Mouse (Mus musculus) thymus, postnatal 14 days (tissue): ENCODE data around the gene Tmem9.

ENCODE experiments used
- DNase-seq: peaks from one replicate; pipeline ENCODE4 v3.0.0; 2021

Gene Tmem9

DNA sequence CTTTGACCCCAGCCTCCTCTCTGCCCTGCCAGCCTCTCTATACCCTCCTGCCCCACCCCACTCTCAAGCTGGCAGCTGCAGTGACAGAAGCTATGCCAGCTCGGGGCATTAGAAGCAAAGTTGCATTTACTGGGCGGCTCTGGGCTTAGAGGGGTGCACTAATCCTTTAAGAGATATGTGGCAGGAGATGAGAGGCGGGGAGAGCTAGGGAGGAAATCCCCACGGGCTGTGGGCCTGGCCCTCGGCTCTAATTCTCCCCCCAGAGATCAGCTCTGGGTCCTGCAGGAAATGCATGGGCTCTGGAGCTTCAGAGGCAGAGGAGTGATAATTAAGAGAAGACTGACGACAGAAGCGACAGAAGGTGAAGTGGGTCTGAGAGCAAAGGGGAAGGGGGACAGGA lies 25.0 kb downstream of the Tmem9 start:
- no peak for DNase-seq

DNA sequence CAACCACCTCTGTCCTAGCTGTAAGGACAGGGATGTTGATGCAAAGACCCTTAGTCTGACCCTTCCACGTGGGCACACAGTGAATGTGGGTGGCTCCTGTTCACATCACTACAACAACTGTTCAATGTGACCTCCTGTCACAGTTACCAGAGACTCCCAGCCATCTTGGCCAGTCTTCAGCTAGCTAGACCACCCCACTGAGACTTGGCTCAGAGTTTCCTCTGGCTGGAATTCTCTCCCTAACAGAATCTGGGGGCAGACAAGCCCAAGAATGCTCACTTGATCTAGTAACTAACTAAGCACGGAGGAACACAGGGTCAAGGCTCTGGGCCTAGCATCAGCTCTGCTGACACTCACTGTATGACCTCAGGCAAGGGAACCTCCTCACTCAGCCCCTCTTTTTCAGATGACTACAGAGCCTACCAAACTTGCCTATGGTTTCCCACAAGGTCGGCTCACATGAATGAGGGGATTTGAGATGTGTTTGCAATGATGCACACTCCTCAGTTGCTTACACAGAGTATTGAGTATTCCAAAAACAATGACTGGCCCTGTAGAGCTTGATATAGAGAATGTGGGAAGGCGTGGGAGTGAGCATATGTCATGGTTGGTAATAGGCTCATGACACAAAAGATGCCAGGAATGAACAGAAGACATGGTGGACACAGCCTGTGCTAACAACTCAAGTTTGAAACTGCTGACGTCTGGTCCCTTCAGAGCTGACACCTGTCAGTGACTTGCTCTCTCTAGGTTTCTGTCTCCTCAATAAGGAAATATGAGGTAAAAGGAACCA lies 31.0 kb downstream of the Tmem9 start:
- no peak for DNase-seq

DNA sequence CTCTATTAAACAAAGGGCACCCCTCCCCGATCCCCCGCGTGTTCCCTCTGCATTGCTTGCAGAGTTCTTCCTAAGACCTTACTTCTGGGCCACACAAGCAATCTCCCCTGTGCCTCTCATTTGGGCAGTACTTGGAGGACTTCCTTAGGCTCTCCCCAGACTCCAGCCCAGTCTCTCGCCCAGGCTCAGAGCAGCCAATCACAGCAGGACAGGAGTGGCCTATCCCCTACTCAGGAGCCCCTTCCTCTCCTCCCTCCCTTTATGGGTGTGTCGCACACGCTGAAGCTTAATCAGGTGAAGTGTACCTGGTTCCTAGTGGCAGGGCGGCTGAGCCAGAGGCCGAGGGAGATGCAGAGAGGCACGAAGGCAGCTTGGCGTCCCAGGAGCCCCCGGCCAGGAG lies 32.5 kb downstream of the Tmem9 start:
- no peak for DNase-seq

GRCm38 (mm10) chr1:136040874-136041273 lies 32.9 kb downstream of the Tmem9 start:
- DNase-seq = no peak

GRCm38 (mm10) chr1:136045774-136046173 lies 37.8 kb downstream of the Tmem9 start:
- peak; percentile 68 for DNase-seq

- no peak for DNase-seq
Observed at GRCm38 (mm10) chr1:136047432-136047831, 39.5 kb downstream of the Tmem9 start.

DNA sequence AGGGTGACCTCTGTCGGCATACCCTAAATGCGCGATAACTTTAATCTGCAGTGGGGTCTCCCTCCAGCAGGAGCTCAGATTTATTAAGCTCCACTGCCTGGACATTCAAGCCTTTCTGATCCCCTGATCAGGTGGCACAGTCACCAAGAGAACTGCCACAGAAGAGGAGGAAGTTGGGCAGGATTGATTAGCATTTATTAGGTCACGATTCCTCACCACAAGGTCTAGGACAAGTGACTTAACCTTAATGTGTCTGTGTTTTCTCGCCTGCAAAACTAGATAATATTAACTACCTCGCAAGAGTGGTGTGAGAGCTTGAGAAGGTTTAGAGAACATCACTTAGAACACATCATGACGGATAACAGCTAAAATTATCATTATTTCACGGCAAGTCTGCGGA lies 39.9 kb downstream of the Tmem9 start:
- DNase-seq = no peak

- DNase-seq = no peak
Observed at GRCm38 (mm10) chr1:136050312-136051012, 42.5 kb downstream of the Tmem9 start, which contains the start of gene Ascl5. Gene Ascl5 (plus strand): TSS chr1:136050804.

DNA sequence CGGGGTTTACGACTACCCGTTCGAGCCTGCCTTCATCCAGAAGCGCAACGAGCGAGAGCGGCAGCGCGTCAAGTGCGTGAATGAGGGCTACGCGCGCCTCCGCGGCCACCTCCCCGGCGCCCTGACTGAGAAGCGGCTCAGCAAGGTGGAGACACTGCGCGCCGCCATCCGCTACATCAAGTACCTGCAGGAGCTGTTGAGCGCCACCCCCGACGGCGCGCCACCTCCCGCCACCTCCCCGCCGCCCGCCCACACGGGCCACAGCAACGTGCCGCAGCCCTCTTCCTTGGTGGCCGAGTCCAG lies 43.0 kb downstream of the Tmem9 start:
- peak; percentile 50 for DNase-seq

DNA sequence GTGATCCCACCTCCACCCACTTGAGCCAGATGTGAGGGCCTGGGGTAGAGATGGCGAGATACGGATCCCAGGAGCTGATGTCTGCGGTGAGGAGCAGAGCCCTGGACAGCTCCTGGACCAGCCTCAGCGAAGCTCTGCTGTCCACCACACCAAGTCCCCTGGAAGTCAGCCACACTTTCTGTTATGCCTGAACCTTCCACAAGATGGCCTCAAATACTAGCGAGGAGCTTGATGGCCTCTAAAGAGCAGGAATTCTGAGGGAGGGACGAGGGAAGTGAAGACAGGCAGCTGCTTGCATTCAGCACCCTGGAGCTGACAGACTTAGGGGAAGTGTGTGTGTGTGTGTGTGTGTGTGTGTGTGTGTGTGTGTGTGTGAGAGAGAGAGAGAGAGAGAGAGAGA lies 43.5 kb downstream of the Tmem9 start:
- peak; percentile 30 for DNase-seq

DNA sequence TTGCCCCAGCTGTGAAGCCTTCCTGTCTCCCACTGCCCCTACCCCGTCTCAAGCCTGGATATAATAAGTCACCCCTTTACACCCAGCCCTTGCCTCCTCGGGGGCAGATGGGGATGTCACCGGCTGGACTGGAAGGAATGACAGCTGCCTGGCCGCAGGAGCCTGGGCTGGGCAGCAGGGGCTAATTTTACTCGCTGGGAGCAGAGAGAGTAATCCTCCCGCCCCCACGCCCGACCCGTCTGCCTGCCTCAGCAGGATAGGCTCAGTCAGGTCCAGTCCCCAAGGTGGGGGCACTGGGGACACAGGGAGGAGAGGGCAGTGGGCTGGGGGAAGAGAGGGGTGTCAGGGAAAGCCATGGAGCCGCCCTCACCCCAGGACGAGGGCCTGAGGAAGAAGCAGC lies 44.6 kb downstream of the Tmem9 start, which contains the start of gene Cacna1s:
Cacna1s (plus strand) TSS at position 204 of the 400 bp plus-strand sequence.
- DNase-seq = no peak

DNA sequence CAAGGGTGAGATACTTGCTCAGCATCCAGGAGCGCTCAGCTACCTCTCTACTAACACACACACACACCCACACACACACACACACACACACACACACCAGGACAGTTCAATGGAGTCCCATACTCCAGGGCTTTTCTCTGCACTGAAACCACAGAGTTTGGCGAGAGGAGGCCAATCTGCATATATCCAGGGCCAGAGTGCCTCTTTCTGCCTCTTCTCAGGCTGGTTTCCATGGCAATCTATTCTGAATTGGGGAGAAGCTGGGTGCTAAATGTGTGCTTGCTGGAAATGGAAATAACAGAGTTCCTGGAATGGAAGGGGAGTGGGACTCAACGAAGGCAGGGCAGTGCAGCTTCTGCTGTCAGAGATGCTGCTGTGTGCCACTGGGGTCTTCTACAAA lies 47.8 kb downstream of the Tmem9 start:
- no peak for DNase-seq

DNA sequence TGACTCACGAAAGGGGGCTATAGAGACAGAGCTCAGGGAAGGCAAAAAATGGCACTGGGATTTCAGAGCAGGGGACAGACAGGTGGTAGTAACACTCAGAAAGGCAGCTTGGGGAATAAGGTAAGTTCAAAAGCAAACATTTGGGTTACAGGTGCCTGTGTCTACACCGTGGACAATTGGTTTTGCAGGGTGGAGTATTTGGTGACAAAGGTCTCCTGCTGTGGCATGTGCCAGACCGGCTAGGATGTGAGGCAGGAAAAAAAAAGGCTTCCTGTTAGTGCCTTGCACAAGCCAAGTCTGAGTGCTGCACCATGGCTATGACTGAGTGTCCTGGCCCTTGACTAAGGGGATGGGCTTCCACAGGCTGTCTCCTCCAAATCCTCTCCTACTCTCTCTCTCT lies 50.6 kb downstream of the Tmem9 start:
- DNase-seq = no peak

- peak; percentile 75 for DNase-seq
Observed at GRCm38 (mm10) chr1:136061041-136061789, 53.3 kb downstream of the Tmem9 start.

GRCm38 (mm10) chr1:136061790-136062141 lies 53.8 kb downstream of the Tmem9 start:
- DNase-seq = no peak

GRCm38 (mm10) chr1:136063991-136064390 lies 56.0 kb downstream of the Tmem9 start:
- no peak for DNase-seq

GRCm38 (mm10) chr1:136066621-136067020 lies 58.7 kb downstream of the Tmem9 start:
- DNase-seq = no peak

- DNase-seq = no peak
Observed at GRCm38 (mm10) chr1:136067579-136067978, 59.6 kb downstream of the Tmem9 start.

- peak; percentile 33 for DNase-seq
Observed at GRCm38 (mm10) chr1:136076086-136076485, 68.1 kb downstream of the Tmem9 start.

DNA sequence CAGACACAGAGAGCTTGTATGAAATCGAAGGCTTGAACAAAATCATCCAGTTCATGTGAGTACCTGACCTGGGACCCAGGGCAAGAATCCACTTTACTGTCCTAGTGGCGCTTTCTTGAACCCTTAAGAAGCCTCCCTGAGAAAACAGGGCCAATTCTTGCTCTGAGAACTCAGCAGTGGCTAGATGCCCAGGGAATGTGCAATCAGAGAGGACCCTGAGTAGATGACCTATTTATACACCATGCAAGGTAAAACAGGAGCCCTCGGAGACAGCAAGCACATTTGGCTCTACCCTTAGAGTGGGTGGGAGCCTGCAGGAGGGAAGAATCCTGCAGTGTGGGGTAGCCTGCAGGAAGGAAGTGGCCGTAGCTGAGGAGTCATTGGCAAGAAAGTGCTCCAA lies 69.7 kb downstream of the Tmem9 start:
- DNase-seq = no peak

DNA sequence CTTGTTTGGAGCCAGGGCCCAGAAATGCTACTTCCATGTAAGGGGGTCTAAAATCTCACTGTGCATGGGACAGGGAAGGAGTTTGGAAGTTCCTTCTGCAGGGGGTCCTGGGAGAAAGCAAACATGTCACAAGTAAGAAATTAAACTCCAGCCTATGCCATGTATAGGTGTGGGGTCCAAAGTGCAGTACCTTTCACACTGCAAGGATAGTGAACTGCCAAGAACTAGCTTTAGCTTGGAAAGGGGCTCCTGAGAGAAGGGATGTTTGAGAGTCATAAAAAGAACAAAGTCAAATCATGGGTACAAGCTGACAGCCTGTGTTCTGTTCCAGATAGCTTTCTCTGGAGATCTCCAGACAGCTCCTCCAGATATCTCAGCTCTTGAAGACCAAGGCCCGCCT lies 73.2 kb downstream of the Tmem9 start:
- DNase-seq = no peak
